ENCODE assay signal across 9 mouse cellular contexts in the genomic region with DNA sequence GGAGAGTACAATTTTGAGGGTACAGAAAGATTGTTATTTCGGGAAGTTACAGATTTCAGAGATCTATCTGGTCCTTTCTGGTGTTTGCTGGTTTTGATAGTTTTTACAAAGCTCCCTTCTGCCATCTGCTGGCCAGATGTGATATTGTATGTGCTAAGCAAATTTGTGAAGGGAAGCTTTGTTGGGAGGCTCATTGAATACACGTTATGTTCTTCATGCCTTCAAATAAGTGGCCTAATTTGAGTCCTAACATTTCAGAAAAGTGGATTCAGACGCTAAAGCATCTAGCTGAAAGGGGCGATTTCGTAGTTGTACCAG.
DNase-seq lines count a peak whose midpoint lies in the region; ATAC-seq and TF ChIP-seq lines count a peak whose summit lies in the region.
"Had no signal": no experiment of that assay in that cellular context is flagged by ENCODE, and none has a peak within 500 bp of the region (broad histone marks: within the 10 kb centered on the region; RNA-seq: fewer than 3 reads in every experiment).

No protein-coding gene starts in this region.

- DNase-seq in midbrain, embryonic 10.5 days (ENCODE audit: low spot score), result peak; percentile 53
- peak; percentile 15 for DNase-seq in adrenal gland, adult 8-10 months
- peak; percentile 55 for DNase-seq in embryo, embryonic 11.5 days (ENCODE audit: low read depth, low spot score)
- DNase-seq in induced T-regulatory cell, adult 2 months (ENCODE audit: low read depth), result peak; percentile 47
- peak in 2 of 3 experiments; percentile 3 to 6 for DNase-seq in liver, embryonic 14.5 days (ENCODE audit: low read depth in 3 of 3, low spot score in 3 of 3)
- peak; percentile 64 for DNase-seq in right cerebral cortex, adult 18-20 months

- no peak for TF ChIP-seq EP300 in liver, embryonic 14.5 days (IDR thresholded peaks at IDR 0.05; ENCODE audit: low read depth)

- no peak overlapping the region for H3K4me2 ChIP-seq in midbrain, embryonic 13.5 days (replicated peaks)
- H3K4me2 ChIP-seq in liver, embryonic 14.5 days (ENCODE audit: low read depth), result no peak overlapping the region

- H3K27me3 ChIP-seq in midbrain, embryonic 10.5 days (ENCODE audit: low read depth, poor library complexity, severe bottlenecking), result no peaks in the 10 kb centered on the region
- no peaks in the 10 kb centered on the region for H3K27me3 ChIP-seq in midbrain, embryonic 13.5 days
- H3K27me3 ChIP-seq in liver, embryonic 14.5 days (ENCODE audit: control insufficient read depth, insufficient read depth, low read length), result no peaks in the 10 kb centered on the region

- H3K9ac ChIP-seq in midbrain, embryonic 13.5 days (replicated peaks), result no peak overlapping the region
- no peak overlapping the region for H3K9ac ChIP-seq in liver, embryonic 14.5 days (replicated peaks)

- peak; percentile 59 for TF ChIP-seq CTCF in liver, embryonic 14.5 days (IDR thresholded peaks at IDR 0.05; ENCODE audit: low read depth)

- no peaks in the 10 kb centered on the region for H3K9me3 ChIP-seq in midbrain, embryonic 10.5 days (replicated peaks)
- no peaks in the 10 kb centered on the region for H3K9me3 ChIP-seq in midbrain, embryonic 13.5 days
- no peaks in the 10 kb centered on the region for H3K9me3 ChIP-seq in liver, embryonic 14.5 days (ENCODE audit: control insufficient read depth, low read length)

- no peaks in the 10 kb centered on the region for H3K36me3 ChIP-seq in midbrain, embryonic 10.5 days
- H3K36me3 ChIP-seq in midbrain, embryonic 13.5 days, result no peaks in the 10 kb centered on the region
- H3K36me3 ChIP-seq in liver, embryonic 14.5 days (replicated peaks; ENCODE audit: control insufficient read depth, insufficient read depth, low read depth), result no peaks in the 10 kb centered on the region

- ATAC-seq in midbrain, embryonic 13.5 days, result no peak
- no peak for ATAC-seq in liver, embryonic 14.5 days (ENCODE audit: insufficient read depth)
- no peak for ATAC-seq in erythroid progenitor cell, adult 5-6 weeks (replicated peaks; ENCODE audit: low FRiP score, poor library complexity, severe bottlenecking)

- peaks cover 8% of the 10 kb centered on the region for H3K4me1 ChIP-seq in midbrain, embryonic 10.5 days
- H3K4me1 ChIP-seq in midbrain, embryonic 13.5 days (replicated peaks), result peaks cover 16% of the 10 kb centered on the region
- no peaks in the 10 kb centered on the region for H3K4me1 ChIP-seq in liver, embryonic 14.5 days (replicated peaks; ENCODE audit: control insufficient read depth in 2 of 2, insufficient read depth in 2 of 2, low read length in 1 of 2)

- WGBS in midbrain, embryonic 10.5 days, result 13% methylated on average over 5 of the region's 5 CpGs
- 7% methylated on average over 5 of the region's 5 CpGs for WGBS in midbrain, embryonic 13.5 days
- WGBS in liver, embryonic 14.5 days (ENCODE audit: insufficient replicate concordance), result 6% methylated on average over 5 of the region's 5 CpGs

- H3K27ac ChIP-seq in midbrain, embryonic 10.5 days (replicated peaks), result no peak overlapping the region
- H3K27ac ChIP-seq in midbrain, embryonic 13.5 days, result no peak overlapping the region
- H3K27ac ChIP-seq in liver, embryonic 14.5 days, result no peak overlapping the region

- no peak overlapping the region for H3K4me3 ChIP-seq in midbrain, embryonic 10.5 days
- no peak overlapping the region for H3K4me3 ChIP-seq in midbrain, embryonic 13.5 days (replicated peaks)
- H3K4me3 ChIP-seq in liver, embryonic 14.5 days (ENCODE audit: insufficient read depth in 1 of 2, low read depth in 2 of 2, low read length in 2 of 2), result no peak overlapping the region
- H3K4me3 ChIP-seq: myocyte had no signal

Comparison
In these comparisons a context has a peak if more than half of its experiments do, and no peak if none do; other contexts are left out.
1. DNase-seq: peak in every context shown above with its lines; median percentile 64 in right cerebral cortex, adult 18-20 months; 55 in embryo, embryonic 11.5 days; 53 in midbrain, embryonic 10.5 days; 47 in induced T-regulatory cell, adult 2 months; 15 in adrenal gland, adult 8-10 months; 4 in liver, embryonic 14.5 days.